Mouse (Mus musculus): Measurements from ENCODE around the gene Heatr6.

Gene Heatr6

DNA sequence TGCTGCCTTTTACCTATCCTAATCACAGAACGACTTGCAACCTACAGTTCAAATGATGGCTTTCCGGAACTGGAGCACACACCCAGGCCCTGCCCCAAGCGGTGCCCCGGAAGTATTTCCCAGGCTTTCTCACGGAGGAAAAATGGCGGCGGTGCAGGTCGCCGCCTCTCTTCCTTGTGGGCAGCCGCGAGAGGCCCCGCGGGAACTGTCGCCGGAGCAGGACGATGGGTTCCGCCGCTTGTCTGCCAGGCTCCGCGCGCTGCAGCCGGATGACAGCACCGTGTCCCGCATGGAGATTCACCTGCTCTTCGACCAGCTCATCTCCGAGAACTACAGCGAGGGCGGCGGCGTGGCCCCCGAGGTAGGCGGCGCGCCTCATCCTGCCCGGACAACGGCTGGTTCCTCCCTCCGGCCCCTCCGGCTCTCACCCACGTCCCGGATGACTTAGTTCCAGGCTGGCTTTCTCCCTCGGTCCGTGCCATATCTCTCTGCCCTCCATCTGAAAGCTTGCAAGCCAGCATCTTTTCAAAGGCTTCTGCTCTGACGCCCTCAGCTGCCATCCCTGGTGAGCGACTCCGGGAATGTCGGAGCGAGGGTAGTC is at the start of gene Heatr6:
Gene Heatr6 (plus strand): TSS at position 116 of the 601 bp plus-strand sequence.
- in situ Hi-C loops (cut with MboI, MseI): no loop called here

- in situ Hi-C loops (cut with MboI, MseI): no loop called here
Observed at GRCm38 (mm10) chr11:83703705-83704104, 49.8 kb upstream of the Heatr6 start, which contains the start of gene Wfdc17. Wfdc17 (plus strand) TSS chr11:83703991.

- in situ Hi-C loops (cut with MboI, MseI): no loop called here
Observed at GRCm38 (mm10) chr11:83708715-83709114, 44.8 kb upstream of the Heatr6 start, which contains the start of gene Wfdc18. Wfdc18 (plus strand) TSS chr11:83709015.

- in situ Hi-C loops (cut with MboI, MseI): no loop called here
Observed at GRCm38 (mm10) chr11:83709683-83710082, 43.8 kb upstream of the Heatr6 start.

DNA sequence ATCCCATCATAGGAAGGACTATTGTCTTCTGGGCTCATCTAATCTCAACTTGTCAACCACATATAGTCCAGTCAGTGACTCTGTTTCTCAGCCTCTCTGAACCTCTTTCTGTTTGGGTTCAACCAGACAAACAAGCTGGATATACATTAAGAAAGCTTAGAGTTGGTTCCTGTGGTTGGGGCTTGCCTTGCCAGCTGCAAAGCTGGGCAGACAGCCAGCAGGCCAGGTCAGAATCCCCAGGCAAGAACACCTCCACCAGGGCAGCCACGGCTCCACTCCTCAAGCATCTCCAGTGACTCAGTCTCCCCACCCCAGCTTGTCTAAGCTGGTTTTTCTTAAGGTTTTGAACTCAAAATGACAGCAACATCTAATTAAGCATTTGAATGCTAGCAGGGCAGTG is 40.8 kb upstream of the Heatr6 start:
- in situ Hi-C loops (cut with MboI, MseI): no loop called here

- in situ Hi-C loops (cut with MboI, MseI): no loop called here
Observed at GRCm38 (mm10) chr11:83713925-83714324, 39.6 kb upstream of the Heatr6 start.

DNA sequence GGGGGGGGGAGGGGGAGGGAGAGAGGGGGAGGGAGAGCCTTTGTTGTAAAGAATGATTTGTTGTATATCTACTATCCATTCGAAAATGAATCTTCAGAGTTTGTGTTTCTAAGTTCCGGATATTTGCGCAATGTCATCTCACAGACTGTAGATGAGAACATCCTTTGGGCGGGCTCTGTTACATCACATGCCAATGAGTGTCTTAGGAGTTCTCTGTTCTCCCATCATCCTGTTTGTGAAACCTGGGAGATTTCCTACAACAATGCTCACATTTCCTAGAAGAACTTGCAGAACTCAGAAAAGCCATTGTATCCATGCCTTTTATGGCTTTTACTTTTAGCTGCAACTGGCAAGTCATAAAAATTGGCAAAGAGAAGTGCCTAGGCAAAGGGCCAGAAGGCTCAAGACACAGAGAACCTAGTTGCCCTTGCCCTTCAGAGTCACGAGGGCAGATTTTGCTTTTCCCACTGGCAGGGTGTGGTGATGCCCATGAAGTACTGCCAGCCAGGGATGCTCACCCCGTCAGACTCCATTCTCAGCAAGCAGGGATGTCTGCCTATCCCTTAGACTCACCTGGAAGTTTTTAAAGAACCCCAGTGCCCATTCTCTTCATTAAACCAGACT is 36.3 kb upstream of the Heatr6 start:
- in situ Hi-C loops (cut with MboI, MseI): no loop called here

DNA sequence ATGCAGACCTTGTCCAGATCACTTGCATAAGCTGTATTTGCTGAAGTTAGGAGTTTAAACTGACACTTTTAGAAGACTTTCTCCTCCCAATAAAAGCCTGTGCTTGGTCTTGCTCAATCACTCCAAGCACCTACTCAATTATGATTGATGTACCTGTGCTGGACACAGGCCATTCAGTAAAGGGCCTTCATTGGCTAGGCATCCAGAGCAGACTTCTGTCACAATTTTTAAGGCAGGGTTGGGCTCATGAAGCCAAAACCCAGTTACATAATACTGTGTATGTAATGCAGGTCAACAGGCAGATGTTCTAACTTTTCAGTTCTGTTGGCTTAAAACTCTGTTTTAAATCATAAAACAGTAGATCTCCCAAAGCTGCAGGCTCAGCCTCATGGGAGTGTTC is 32.7 kb upstream of the Heatr6 start:
- in situ Hi-C loops (cut with MboI, MseI): no loop called here

DNA sequence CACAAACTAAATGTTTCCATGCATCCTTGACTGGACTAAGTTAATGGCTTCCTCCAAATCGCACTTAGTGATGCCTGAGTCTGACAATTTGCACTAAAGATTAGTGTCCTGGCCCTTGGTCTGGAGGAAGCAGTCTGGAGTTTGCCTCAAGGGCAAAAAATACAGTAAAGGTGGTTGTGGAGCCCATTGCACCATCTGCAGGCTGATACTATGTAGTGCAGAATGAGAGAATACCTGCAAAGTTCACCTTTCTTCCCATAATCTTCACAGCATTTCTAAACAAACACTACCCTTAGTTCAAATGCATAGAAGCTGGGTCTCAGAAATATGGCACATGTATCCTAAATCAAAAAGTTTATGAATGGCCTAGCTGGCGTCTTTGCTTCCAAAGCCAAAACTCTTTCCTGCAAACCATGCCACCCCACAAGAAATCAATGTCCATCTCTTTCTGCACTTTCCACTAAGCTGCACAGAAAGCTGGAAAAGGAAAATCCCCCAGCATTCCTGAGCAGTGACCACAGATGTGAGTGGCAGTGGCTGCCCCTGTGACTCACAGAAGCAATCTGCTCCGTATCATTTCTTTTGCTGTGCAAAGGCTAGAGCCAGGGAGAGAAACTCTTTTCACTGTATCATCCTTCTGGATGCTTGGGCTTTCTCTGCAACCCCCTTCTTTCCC is 24.6 kb upstream of the Heatr6 start:
- in situ Hi-C loops (cut with MboI, MseI): no loop called here

GRCm38 (mm10) chr11:83731116-83731515 is 22.4 kb upstream of the Heatr6 start:
- in situ Hi-C loops (cut with MboI, MseI): no loop called here

DNA sequence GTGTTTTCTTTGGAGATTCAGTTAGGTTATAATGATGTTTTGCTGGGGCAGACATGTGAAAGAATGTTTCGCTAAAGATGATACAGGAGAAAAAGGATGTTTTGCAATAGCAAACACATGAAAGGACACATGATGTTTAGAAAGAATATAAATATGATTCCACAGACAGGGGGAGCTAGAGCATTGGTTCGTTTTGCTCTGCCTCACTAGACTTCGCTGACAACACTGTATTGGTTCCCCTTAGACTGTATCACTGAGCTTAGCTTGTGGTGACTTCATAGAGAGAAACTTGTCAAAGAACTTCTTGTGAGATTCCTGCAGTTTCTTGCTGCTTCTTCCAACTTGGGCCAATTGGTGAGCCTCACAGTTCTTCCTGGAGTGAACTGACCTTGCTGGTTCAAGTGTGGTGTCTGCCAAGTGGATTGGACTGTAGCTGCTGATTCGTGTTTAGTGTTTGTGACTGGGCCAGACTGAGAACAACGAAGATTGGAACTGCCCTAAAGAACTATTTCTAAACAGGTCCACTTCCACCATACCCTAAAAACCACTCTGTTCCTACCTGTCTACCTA is 20.3 kb upstream of the Heatr6 start:
- in situ Hi-C loops (cut with MboI, MseI): no loop called here

DNA sequence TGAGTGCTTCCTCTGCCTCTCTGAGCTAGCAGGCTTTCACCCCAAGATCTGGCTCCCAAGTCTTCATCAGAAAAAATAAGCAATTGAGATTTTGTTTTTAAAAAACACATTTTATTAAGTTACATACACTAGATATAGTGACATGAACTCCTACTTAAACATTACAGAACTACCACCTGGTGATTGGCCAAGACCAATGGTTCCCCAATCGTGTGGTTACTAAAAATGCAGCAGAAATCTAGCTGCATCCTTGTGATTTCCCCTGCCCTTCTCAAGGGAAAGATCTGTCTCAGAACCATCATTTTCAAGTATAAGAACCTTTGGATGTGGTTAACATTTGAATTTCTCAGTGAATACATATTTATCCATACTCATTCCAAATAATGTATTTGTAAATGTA is 19.3 kb upstream of the Heatr6 start:
- in situ Hi-C loops (cut with MboI, MseI): no loop called here

GRCm38 (mm10) chr11:83735881-83736280 is 17.6 kb upstream of the Heatr6 start:
- in situ Hi-C loops (cut with MboI, MseI): loop anchor here (5.0 kb wide), 1 partner anchor 169 kb away; no protein-coding TSS in a partner anchor

GRCm38 (mm10) chr11:83737109-83737558 is 16.4 kb upstream of the Heatr6 start:
- in situ Hi-C loops (cut with MboI, MseI): loop anchor here (5.0 kb wide), 1 partner anchor 170 kb away; no protein-coding TSS in a partner anchor

GRCm38 (mm10) chr11:83739241-83739640 is 14.3 kb upstream of the Heatr6 start:
- in situ Hi-C loops (cut with MboI, MseI): loop anchor here (5.0 kb wide), 1 partner anchor 172 kb away; no protein-coding TSS in a partner anchor

- in situ Hi-C loops (cut with MboI, MseI): no loop called here
Observed at GRCm38 (mm10) chr11:83740443-83740991, 13.0 kb upstream of the Heatr6 start.

DNA sequence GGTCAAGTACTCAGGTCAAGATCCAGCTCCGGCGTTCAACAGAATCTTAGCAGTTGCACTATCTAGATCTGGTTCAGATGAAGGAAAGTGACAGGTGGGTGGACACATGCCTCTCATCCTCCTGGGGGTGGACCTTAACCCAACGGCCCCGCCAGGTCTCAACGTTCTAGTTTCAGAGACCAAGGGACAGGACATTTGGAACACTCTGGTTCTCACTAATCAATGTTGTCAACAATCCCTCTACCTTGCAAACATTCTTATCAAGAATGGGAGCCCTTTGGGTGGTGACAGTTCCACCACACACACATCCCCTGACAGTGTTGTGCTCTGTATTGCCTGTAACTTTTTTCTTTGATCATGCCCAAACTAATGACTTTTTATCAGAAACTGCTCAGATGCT is 11.7 kb upstream of the Heatr6 start:
- in situ Hi-C loops (cut with MboI, MseI): no loop called here

DNA sequence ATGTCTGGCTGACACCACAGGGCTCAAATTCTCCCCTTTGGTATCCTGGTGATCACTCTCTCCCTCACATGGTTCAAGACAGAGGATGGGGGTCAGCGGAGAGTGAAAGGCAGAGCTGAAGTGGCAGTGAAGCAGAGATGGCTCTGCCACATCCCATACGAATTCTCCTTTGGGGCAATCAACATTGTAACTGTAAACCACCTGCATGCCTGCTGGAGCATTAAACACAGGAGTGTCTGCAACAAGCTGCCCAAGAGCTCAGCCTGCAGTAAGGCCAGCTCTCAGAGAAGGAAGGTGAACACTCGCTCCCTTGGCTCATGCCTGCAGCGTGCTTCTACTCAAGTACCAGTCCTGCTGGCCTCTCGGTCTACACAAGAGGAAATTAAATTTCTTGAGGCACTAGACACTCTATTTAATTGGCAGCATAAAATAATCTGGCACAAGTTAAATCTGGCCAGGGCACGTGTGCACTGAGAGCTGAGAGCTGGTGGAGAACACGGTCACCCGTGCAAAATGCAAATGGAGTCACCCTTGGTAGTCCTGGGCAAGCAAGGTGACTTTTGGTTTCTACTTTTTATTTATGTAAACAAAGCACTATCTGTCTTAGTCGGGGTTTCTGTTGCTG is 10.7 kb upstream of the Heatr6 start:
- in situ Hi-C loops (cut with MboI, MseI): no loop called here

DNA sequence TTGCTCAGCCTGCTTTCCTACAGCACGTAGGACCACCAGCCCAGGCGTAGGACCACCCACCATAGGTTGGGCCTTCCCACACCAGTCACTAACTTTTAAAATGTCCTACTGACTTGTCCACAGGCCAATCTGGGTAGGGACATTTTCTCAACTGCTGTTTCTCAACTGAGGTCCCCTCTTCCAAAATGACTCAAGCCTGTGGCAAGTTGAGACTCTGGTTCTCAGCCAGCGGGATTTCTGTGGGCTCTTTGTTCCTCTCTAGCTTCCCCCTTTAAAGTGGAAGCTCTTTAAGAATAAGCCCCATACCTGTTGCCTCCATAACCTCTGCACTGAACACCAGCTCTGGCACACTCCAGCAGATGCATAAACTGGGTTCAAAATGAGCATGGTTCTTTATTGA is 10.0 kb upstream of the Heatr6 start:
- in situ Hi-C loops (cut with MboI, MseI): no loop called here

GRCm38 (mm10) chr11:83746152-83746551 is 7.3 kb upstream of the Heatr6 start:
- in situ Hi-C loops (cut with MboI, MseI): no loop called here

DNA sequence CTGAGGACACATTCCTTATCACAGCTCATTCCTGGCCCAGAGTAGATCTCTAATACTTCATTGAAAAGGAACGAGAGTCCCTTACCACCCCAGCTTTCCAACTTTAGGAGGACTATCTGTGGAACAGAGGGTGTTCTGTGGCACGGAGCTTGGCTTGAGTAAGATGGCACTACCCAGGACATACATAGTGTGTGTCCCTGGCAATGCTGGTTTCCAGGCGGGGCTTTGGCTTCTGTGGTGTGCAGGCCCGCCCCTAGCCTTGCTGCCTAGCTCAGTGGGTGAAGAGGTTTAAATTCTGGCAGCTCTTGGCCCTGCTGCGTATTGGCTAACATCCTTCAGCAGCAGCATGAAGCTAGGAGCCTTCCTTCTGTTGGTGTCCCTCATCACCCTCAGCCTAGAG is 6.8 kb upstream of the Heatr6 start, which contains the start of gene Wfdc21:
Gene Wfdc21 (plus strand): TSS at position 260 of the 400 bp plus-strand sequence.
- in situ Hi-C loops (cut with MboI, MseI): no loop called here

Data from T-helper 2 cell (primary cell).